Mouse (Mus musculus): Measurements from ENCODE around the gene Jmjd1c.

DNA sequence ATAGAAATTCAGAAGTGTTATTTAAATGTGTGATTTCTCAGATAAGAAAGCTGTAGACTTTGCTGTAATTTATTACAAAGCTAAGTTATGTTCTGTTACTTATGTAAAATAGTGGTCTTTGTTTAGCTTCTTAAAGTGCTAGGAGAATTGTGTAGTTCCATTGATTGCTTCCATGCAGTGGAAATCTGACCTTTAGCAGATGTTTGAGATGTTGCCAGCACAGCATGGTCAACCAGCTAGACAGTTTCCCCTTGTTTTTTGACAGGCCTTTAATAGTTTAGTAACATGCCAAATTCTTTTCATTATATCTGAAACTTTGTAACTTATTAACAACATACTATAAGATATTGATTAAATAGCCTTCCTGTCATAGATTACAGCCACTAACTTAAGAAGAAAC is 47.7 kb downstream of the Jmjd1c start:
- TF ChIP-seq CTCF (IDR thresholded peaks at IDR 0.05; ENCODE audit: extremely low read depth, insufficient read depth, low read length), result no peak
- TF ChIP-seq POLR2A (IDR thresholded peaks at IDR 0.05; ENCODE audit: extremely low read depth, insufficient read depth, low read length), result no peak
